In the genomic region with DNA sequence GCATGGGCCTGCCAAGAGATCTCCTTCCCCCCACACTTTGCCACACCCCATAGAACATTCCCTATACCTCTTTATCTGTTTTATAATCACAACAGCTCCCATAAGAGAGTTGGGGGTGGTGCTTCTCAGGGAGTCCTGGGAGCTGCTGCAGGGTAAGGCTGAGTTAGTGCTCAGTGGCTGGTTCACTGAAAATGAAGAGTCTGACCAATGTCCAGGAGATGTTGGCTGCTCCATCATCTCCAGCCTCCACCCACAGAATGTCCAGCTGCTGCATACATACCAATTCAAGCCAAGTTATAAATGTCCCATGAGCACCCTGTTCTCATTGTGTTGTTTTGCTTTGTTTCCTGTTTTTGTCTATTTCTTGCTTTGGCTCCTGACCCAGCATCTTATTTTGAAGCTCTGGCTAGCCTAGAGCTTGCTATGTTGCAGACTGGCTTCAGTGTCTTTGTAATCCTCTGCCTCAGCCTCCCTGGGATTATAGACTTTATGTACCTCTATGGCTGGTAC, we compare ENCODE assay signal across 30 mouse cellular contexts. TPM values are rescaled to one million over a fixed set of nuclear protein-coding genes. Genes with fewer than 3 reads are reported as not detected.
"Had no signal": no experiment of that assay in that cellular context is flagged by ENCODE, and none has a peak within 500 bp of the region (broad histone marks: within the 10 kb centered on the region; RNA-seq: fewer than 3 reads in every experiment).

No protein-coding gene starts in this region.

- ATAC-seq: liver, postnatal 0 days; midbrain, embryonic 13.5 days had no signal

- H3K4me3 ChIP-seq: kidney, embryonic 15.5 days; left cerebral cortex, adult 2 months; limb, embryonic 12.5 days; limb, embryonic 15.5 days; midbrain, embryonic 13.5 days; neural tube, embryonic 12.5 days; neural tube, embryonic 15.5 days had no signal

- H3K27me3 ChIP-seq: limb, embryonic 15.5 days; midbrain, embryonic 13.5 days; neural tube, embryonic 12.5 days; neural tube, embryonic 15.5 days had no signal

- H3K36me3 ChIP-seq: kidney, embryonic 15.5 days; limb, embryonic 12.5 days; limb, embryonic 15.5 days; midbrain, embryonic 13.5 days; neural tube, embryonic 12.5 days; neural tube, embryonic 15.5 days had no signal

- H3K4me2 ChIP-seq: kidney, embryonic 15.5 days; limb, embryonic 12.5 days; limb, embryonic 15.5 days; liver, embryonic 11.5 days; lung, embryonic 14.5 days; midbrain, embryonic 13.5 days; neural tube, embryonic 12.5 days; neural tube, embryonic 15.5 days had no signal

- DNase-seq: kidney, adult 8-10 months; kidney, postnatal 10 days; kidney, postnatal 36 days; layer of hippocampus, postnatal 36 days; left cerebral cortex, postnatal 4 days; liver, postnatal 0 days; lung, embryonic 14.5 days; lung, postnatal 10 days; lung, postnatal 36 days; right cerebral cortex, adult 18-20 months; right cerebral cortex, postnatal 14 days; right cerebral cortex, postnatal 4 days; thymus, adult 2 months; thymus, postnatal 14 days; thymus, postnatal 4 days had no signal

- H3K27ac ChIP-seq: left cerebral cortex, adult 2 months; limb, embryonic 12.5 days; limb, embryonic 15.5 days; liver, embryonic 14.5 days; midbrain, embryonic 13.5 days; neural tube, embryonic 12.5 days; neural tube, embryonic 15.5 days; stomach, postnatal 0 days had no signal

- H3K9ac ChIP-seq: kidney, embryonic 15.5 days; limb, embryonic 12.5 days; limb, embryonic 15.5 days; liver, embryonic 14.5 days; liver, postnatal 0 days; lung, embryonic 14.5 days; midbrain, embryonic 13.5 days; neural tube, embryonic 12.5 days; neural tube, embryonic 15.5 days had no signal

- H3K4me1 ChIP-seq: neural tube, embryonic 12.5 days had no signal

- H3K9me3 ChIP-seq: kidney, embryonic 15.5 days; limb, embryonic 12.5 days; limb, embryonic 15.5 days; midbrain, embryonic 13.5 days; neural tube, embryonic 12.5 days; neural tube, embryonic 15.5 days had no signal

RNA-seq across cellular contexts. Expression of gene Adh1, which starts 14.2 kb away (rescaled TPM):
- total RNA-seq: megakaryocyte progenitor cell, adult 5-6 weeks; megakaryocyte-erythroid progenitor cell, adult 5-6 weeks had no signal

RNA-seq across cellular contexts. Expression of gene Adh7, which starts 29.0 kb away (rescaled TPM):
- total RNA-seq: megakaryocyte progenitor cell, adult 5-6 weeks; megakaryocyte-erythroid progenitor cell, adult 5-6 weeks had no signal
- polyA plus RNA-seq: neural tube, embryonic 12.5 days had no signal

RNA-seq across cellular contexts. Expression of gene 4930579F01Rik, which starts 52.9 kb away (rescaled TPM):
- total RNA-seq: layer of hippocampus, adult 8-10 months; layer of hippocampus, postnatal 10 days; layer of hippocampus, postnatal 36 days; left cerebral cortex, adult 2 months; left cerebral cortex, postnatal 10 days; left cerebral cortex, postnatal 4 days; megakaryocyte progenitor cell, adult 5-6 weeks; megakaryocyte-erythroid progenitor cell, adult 5-6 weeks had no signal
- polyA plus RNA-seq: limb, embryonic 12.5 days; limb, embryonic 15.5 days; liver, embryonic 11.5 days; liver, embryonic 14.5 days; liver, postnatal 0 days; midbrain, embryonic 13.5 days; neural tube, embryonic 12.5 days; neural tube, embryonic 15.5 days; thymus, adult 2 months had no signal
